Mouse (Mus musculus) limb, embryonic 14.5 days (tissue): Measurements from ENCODE around the gene D1Pas1. TPM values are rescaled to one million over a fixed set of nuclear protein-coding genes. Genes with fewer than 3 reads are reported as not detected.
A peak's percentile ranks its signal among the peaks of the same experiment; 100 is the strongest.

Experiments
- ATAC-seq: fragments of 200-750 bp; cut with Nextera tagmentation; 2 replicates; pipeline ENCODE4 v1.8.0; 2017; ENCODE audit warnings: low read depth, moderate number of reproducible peaks, moderate TSS enrichment; ENCODE audit not compliant: low FRiP score
- DNase-seq: peaks from one replicate; pipeline ENCODE4 v3.0.0-alpha.2; 2015; ENCODE audit warnings: low spot score
- H3K27ac ChIP-seq: fragments of 300-500 bp; sonication (generic); replicated peaks from 2 replicates; pipeline ENCODE4 v1.5.1; 2014; ENCODE audit warnings: low read depth, mild to moderate bottlenecking, low read length, moderate library complexity, mixed read lengths
- H3K27me3 ChIP-seq: fragments of 300-500 bp; sonication (generic); 2 replicates; pipeline ENCODE4 v1.6.1; 2014; ENCODE audit warnings: low read length, mixed read lengths; ENCODE audit not compliant: control insufficient read depth, insufficient read depth
- H3K36me3 ChIP-seq: fragments of 300-500 bp; sonication (generic); 2 replicates; pipeline ENCODE4 v1.6.1; 2014; ENCODE audit warnings: mild to moderate bottlenecking, low read length, moderate library complexity, mixed read lengths; ENCODE audit not compliant: control insufficient read depth, insufficient read depth
- H3K4me1 ChIP-seq: fragments of 300-500 bp; sonication (generic); 2 replicates; pipeline ENCODE4 v1.6.1; 2014; ENCODE audit warnings: antibody characterized with exemption, low read length, mixed read lengths; ENCODE audit not compliant: control insufficient read depth, insufficient read depth
- H3K4me2 ChIP-seq: fragments of 300-500 bp; sonication (generic); replicated peaks from 2 replicates; pipeline ENCODE4 v1.6.1; 2014; ENCODE audit warnings: low read depth, mild to moderate bottlenecking, low read length, moderate library complexity; ENCODE audit not compliant: severe bottlenecking
- H3K4me3 ChIP-seq: fragments of 300-500 bp; sonication (generic); replicated peaks from 2 replicates; pipeline ENCODE4 v1.5.1; 2014; ENCODE audit warnings: low read length
- H3K9ac ChIP-seq: fragments of 300-500 bp; sonication (generic); 2 replicates; pipeline ENCODE4 v1.6.1; 2014; ENCODE audit warnings: mild to moderate bottlenecking, low read depth, low read length, moderate library complexity; ENCODE audit not compliant: severe bottlenecking
- H3K9me3 ChIP-seq: fragments of 300-500 bp; sonication (generic); 2 replicates; pipeline ENCODE4 v1.6.1; 2016; ENCODE audit warnings: low read length; ENCODE audit not compliant: control insufficient read depth
- POLR2A ChIP-seq: fragments of 200-500 bp; IDR thresholded peaks from 2 replicates; pipeline ENCODE4 v1.8.0; 2012; ENCODE audit warnings: inconsistent platforms, mild to moderate bottlenecking, moderate library complexity, borderline replicate concordance; ENCODE audit not compliant: insufficient read depth, insufficient read length; ENCODE audit errors: extremely low read depth
- WGBS: fragments of 180-500 bp; shearing (Covaris S2); extraction: QIAGEN DNeasy Blood & Tissue Kit; methylation state at CpG from one replicate; pipeline ENCODE4 v1.1.7; 2014; 5-methylcytosine and 5-hydroxymethylcytosine counted together
- polyA plus RNA-seq, 2 experiments: library from polyadenylated mRNA; depleted of rRNA in 1 of 2; stranded (reverse) in 1 of 2; unstranded in 1 of 2; fragments of >200 nt; fragmentation: Nextera tagmentation in 1 of 2; extraction: Ambion mirVana in 1 of 2; gene quantifications; 2 replicates each; pipeline versions ENCODE4 v1.2.1 to v1.2.3; 2012 to 2014

D1Pas1 gene
- polyA plus RNA-seq (2012; rRNA removed): 0.01 and 0.03 TPM in 2 replicates
- 0.06 and 0.07 TPM in 2 replicates for polyA plus RNA-seq (2014; fragmentation: Nextera tagmentation; extraction: Ambion mirVana)

DNA sequence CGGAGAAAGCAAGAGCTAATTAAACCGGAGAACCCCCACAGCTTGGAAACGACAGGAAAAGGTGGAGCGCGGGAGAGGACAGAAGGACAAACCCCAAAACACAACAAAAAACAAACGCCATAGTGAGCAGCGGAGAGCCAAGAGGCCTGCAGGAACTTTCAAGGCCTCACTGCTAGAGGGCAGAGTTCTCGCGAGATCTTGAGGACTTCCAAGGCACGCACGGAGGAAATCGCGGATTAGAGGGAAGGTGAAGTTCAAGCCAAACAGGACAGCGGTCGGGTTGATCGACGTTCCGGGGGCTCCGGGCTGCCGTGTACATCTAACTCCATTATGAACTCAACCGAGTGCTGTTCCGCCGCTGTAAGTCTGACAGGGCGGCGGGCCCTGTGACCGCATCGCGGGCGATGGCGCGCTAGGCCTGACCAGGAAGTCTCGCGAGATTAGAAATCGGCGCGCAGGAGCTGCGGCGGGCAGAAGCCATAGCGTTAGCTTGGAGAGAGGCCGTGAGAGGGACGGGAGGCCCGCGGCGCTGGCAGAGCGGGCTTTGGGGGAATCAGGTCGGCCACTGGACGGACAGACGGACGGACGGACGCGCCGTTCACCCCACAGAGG is at the start of gene D1Pas1:
Gene D1Pas1 (plus strand): TSS at position 216 of the 612 bp plus-strand sequence.
- H3K36me3 ChIP-seq: no peaks in the 10 kb centered on the region
- peaks cover 24% of the 10 kb centered on the region for H3K9me3 ChIP-seq
- no peaks in the 10 kb centered on the region for H3K27me3 ChIP-seq
- 83% methylated on average over 53 of the region's 53 CpGs for WGBS
- H3K4me3 ChIP-seq: no peak within 1 kb of the TSS
- H3K27ac ChIP-seq: no peak within 1 kb of the TSS
- DNase-seq (no peak), ATAC-seq (no peak)
- H3K4me1 ChIP-seq: no peaks in the 10 kb centered on the region
- no peak within 1 kb of the TSS for H3K4me2 ChIP-seq
- no peak for TF ChIP-seq POLR2A
- no peak within 1 kb of the TSS for H3K9ac ChIP-seq

- Histone ChIP-seq H3K4me1 (peaks cover 8% of the 10 kb centered on the region), H3K27ac (no peak overlapping the region), H3K36me3 (no peaks in the 10 kb centered on the region), H3K9ac (no peak overlapping the region), H3K27me3 (no peaks in the 10 kb centered on the region), H3K9me3 (no peaks in the 10 kb centered on the region), H3K4me2 (no peak overlapping the region), H3K4me3 (no peak overlapping the region)
- 45% methylated on average over 17 of the region's 17 CpGs for WGBS
- DNase-seq (no peak), ATAC-seq (no peak)
- no peak for TF ChIP-seq POLR2A
Measured at GRCm38 (mm10) chr1:186922489-186923370, 44.5 kb upstream of the D1Pas1 start.

- Histone ChIP-seq H3K9me3 (no peaks in the 10 kb centered on the region), H3K9ac (no peak overlapping the region), H3K4me2 (no peak overlapping the region), H3K36me3 (no peaks in the 10 kb centered on the region), H3K4me3 (no peak overlapping the region), H3K4me1 (peaks cover 8% of the 10 kb centered on the region), H3K27me3 (no peaks in the 10 kb centered on the region), H3K27ac (no peak overlapping the region)
- no peak for TF ChIP-seq POLR2A
- ATAC-seq (no peak), DNase-seq (no peak)
- 51% methylated on average over 12 of the region's 12 CpGs for WGBS
Measured at GRCm38 (mm10) chr1:186924027-186924426, 43.2 kb upstream of the D1Pas1 start.

GRCm38 (mm10) chr1:186925411-186925810 is 41.8 kb upstream of the D1Pas1 start:
- WGBS: 32% methylated on average over 9 of the region's 9 CpGs
- ATAC-seq (peak; percentile 37; the same call in 1 of the 2 replicates), DNase-seq (peak; percentile 54)
- Histone ChIP-seq H3K9me3 (no peaks in the 10 kb centered on the region), H3K4me1 (peaks cover 8% of the 10 kb centered on the region), H3K4me2 (0 out of 2 replicates have a peak overlapping the region, but pooled peaks have one; percentile 7), H3K4me3 (no peak overlapping the region), H3K36me3 (no peaks in the 10 kb centered on the region), H3K27me3 (no peaks in the 10 kb centered on the region), H3K9ac (no peak overlapping the region), H3K27ac (no peak overlapping the region)
- no peak for TF ChIP-seq POLR2A

DNA sequence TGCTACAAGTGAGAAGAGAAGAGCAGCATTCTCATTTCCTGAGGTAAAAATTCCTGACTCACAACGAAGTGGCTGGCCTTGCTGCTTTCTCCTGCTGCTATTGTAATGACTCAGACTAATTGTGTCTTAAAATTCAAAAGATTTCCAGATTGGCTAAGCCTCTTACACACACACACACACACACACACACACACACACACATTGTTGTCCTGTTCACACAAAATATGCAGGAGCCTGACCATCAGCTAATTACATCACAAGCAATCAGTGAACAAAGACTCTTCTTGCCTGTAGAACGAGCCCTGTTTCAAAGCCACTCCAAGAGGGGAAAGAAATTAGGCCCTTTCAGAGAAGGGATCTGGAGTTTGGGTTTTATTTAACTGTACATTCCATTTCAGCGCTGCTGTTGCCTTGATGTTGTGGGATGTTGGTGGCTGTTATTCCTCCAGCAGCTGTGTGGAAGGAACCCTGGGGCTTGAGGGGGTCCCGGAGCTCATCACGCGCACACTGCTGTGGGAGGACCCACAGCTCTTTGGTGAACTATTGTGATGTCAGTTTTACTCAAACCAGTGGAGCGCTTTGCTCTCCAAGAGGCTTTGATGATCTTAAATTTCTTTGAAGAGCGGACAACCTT is 40.8 kb upstream of the D1Pas1 start:
- whole genome bisulfite sequencing: 49% methylated on average over 8 of the region's 8 CpGs

More for the DNA sequence above, 40.8 kb upstream of the D1Pas1 start:
- no peak for DNase-seq
- Histone ChIP-seq H3K9ac (no peak overlapping the region), H3K27ac (no peak overlapping the region), H3K4me2 (no peak overlapping the region), H3K4me3 (no peak overlapping the region), H3K27me3 (no peaks in the 10 kb centered on the region), H3K36me3 (no peaks in the 10 kb centered on the region), H3K9me3 (no peaks in the 10 kb centered on the region), H3K4me1 (peaks cover 8% of the 10 kb centered on the region)
- ATAC-seq: no peak
- TF ChIP-seq POLR2A: no peak
